Mouse (Mus musculus) embryonic facial prominence, embryonic 13.5 days (tissue): ENCODE measurements at regions not wholly inside any gene's neighbourhood (a gene's known extent, or its start where the extent isn't known, plus 50 kb on each side); places are given as distances from the start of the nearest gene placed in this dataset.

ENCODE experiments used
- ATAC-seq: fragments of 200-750 bp; cut with Nextera tagmentation; 2 replicates; pipeline ENCODE4 v1.8.0; 2017; ENCODE audit warnings: low read depth; ENCODE audit not compliant: insufficient number of reproducible peaks, insufficient read depth, low FRiP score, low TSS enrichment
- H3K27ac ChIP-seq: fragments of 300-500 bp; sonication (generic); 2 replicates; pipeline ENCODE4 v1.5.1; 2015; ENCODE audit warnings: moderate library complexity, mild to moderate bottlenecking, inconsistent platforms
- H3K27me3 ChIP-seq: fragments of 300-500 bp; sonication (generic); 2 replicates; pipeline ENCODE4 v1.6.1; 2015; ENCODE audit warnings: mild to moderate bottlenecking, inconsistent platforms
- H3K36me3 ChIP-seq: fragments of 300-500 bp; sonication (generic); 2 replicates; pipeline ENCODE4 v1.6.1; 2015; ENCODE audit warnings: mild to moderate bottlenecking, inconsistent platforms
- H3K4me1 ChIP-seq: fragments of 300-500 bp; sonication (generic); 2 replicates; pipeline ENCODE4 v1.6.1; 2015; ENCODE audit warnings: inconsistent platforms
- H3K4me2 ChIP-seq: fragments of 300-500 bp; sonication (generic); 2 replicates; pipeline ENCODE4 v1.6.1; 2015; ENCODE audit warnings: moderate library complexity, mild to moderate bottlenecking, inconsistent platforms
- H3K4me3 ChIP-seq: fragments of 300-500 bp; sonication (generic); 2 replicates; pipeline ENCODE4 v1.5.1; 2015; ENCODE audit warnings: mild to moderate bottlenecking, inconsistent platforms
- H3K9ac ChIP-seq: fragments of 300-500 bp; sonication (generic); 2 replicates; pipeline ENCODE4 v1.6.1; 2015; ENCODE audit warnings: mild to moderate bottlenecking, inconsistent platforms
- H3K9me3 ChIP-seq: fragments of 300-500 bp; sonication (generic); 2 replicates; pipeline ENCODE4 v1.6.1; 2016; ENCODE audit warnings: inconsistent platforms
- WGBS: fragments of 180-500 bp; shearing (Covaris S2); methylation state at CpG from one replicate; pipeline ENCODE4 v1.1.7; 2015; ENCODE audit warnings: mixed read lengths; 5-methylcytosine and 5-hydroxymethylcytosine counted together

- peaks cover 14% of the 10 kb centered on the region; the same call in 1 of the 2 replicates for H3K4me1 ChIP-seq
- no peak for ATAC-seq
- H3K4me3 ChIP-seq: no peak overlapping the region
- H3K4me2 ChIP-seq: no peak overlapping the region
- no peaks in the 10 kb centered on the region for H3K36me3 ChIP-seq
- H3K27me3 ChIP-seq: no peaks in the 10 kb centered on the region
- H3K9ac ChIP-seq: no peak overlapping the region
- H3K27ac ChIP-seq: no peak overlapping the region
- 75% methylated on average over 4 of the region's 4 CpGs for WGBS
- no peaks in the 10 kb centered on the region for H3K9me3 ChIP-seq
These were observed 79.2 kb downstream of the 1700020N01Rik start for GRCm38 (mm10) chr10:21672171-21672570.

GRCm38 (mm10) chr10:21672666-21673065 is 79.7 kb downstream of the 1700020N01Rik start:
- 66% methylated on average over 5 of the region's 5 CpGs for WGBS
- no peak overlapping the region for H3K4me2 ChIP-seq

GRCm38 (mm10) chr10:21673831-21674230 is 80.9 kb downstream of the 1700020N01Rik start:
- no peak overlapping the region for H3K4me3 ChIP-seq
- 91% methylated on average over 1 of the region's 1 CpGs for WGBS
- H3K4me2 ChIP-seq: no peak overlapping the region
- no peaks in the 10 kb centered on the region for H3K27me3 ChIP-seq
- H3K27ac ChIP-seq: no peak overlapping the region
- no peaks in the 10 kb centered on the region for H3K9me3 ChIP-seq
- peaks cover 16% of the 10 kb centered on the region for H3K4me1 ChIP-seq
- no peak for ATAC-seq
- no peak overlapping the region for H3K9ac ChIP-seq
- no peaks in the 10 kb centered on the region for H3K36me3 ChIP-seq

More at GRCm38 (mm10) chr10:21672666-21673065, 79.7 kb downstream of the 1700020N01Rik start:
- H3K36me3 ChIP-seq: no peaks in the 10 kb centered on the region
- no peaks in the 10 kb centered on the region for H3K9me3 ChIP-seq
- no peak overlapping the region for H3K4me3 ChIP-seq
- H3K27ac ChIP-seq: no peak overlapping the region
- no peaks in the 10 kb centered on the region for H3K27me3 ChIP-seq
- H3K4me1 ChIP-seq: peaks cover 14% of the 10 kb centered on the region; the same call in 1 of the 2 replicates
- no peak overlapping the region for H3K9ac ChIP-seq
- ATAC-seq: no peak

- Histone ChIP-seq H3K27me3 (no peaks in the 10 kb centered on the region), H3K4me3 (no peak overlapping the region), H3K27ac (no peak overlapping the region), H3K4me2 (no peak overlapping the region), H3K9me3 (no peaks in the 10 kb centered on the region), H3K9ac (no peak overlapping the region), H3K4me1 (peaks cover 8% of the 10 kb centered on the region; the same call in 1 of the 2 replicates), H3K36me3 (no peaks in the 10 kb centered on the region)
- no peak for ATAC-seq
- 93% methylated on average over 14 of the region's 14 CpGs for WGBS
These were observed 82.8 kb downstream of the 1700020N01Rik start for GRCm38 (mm10) chr10:21675786-21676185.

- WGBS: 92% methylated on average over 9 of the region's 9 CpGs
- Histone ChIP-seq H3K36me3 (no peaks in the 10 kb centered on the region), H3K9me3 (no peaks in the 10 kb centered on the region), H3K4me2 (no peak overlapping the region), H3K4me3 (no peak overlapping the region), H3K27me3 (no peaks in the 10 kb centered on the region), H3K4me1 (peaks cover 8% of the 10 kb centered on the region; the same call in 1 of the 2 replicates), H3K27ac (no peak overlapping the region), H3K9ac (no peak overlapping the region)
- no peak for ATAC-seq
These were observed 85.0 kb downstream of the 1700020N01Rik start for GRCm38 (mm10) chr10:21677911-21678310.

GRCm38 (mm10) chr10:21678372-21678771 is 85.4 kb downstream of the 1700020N01Rik start:
- H3K4me2 ChIP-seq: no peak overlapping the region
- H3K27ac ChIP-seq: 0 out of 2 replicates have a peak overlapping the region, but pooled peaks have one; percentile 19
- no peaks in the 10 kb centered on the region for H3K9me3 ChIP-seq
- H3K36me3 ChIP-seq: no peaks in the 10 kb centered on the region
- no peak for ATAC-seq
- H3K4me1 ChIP-seq: peaks cover 8% of the 10 kb centered on the region; the same call in 1 of the 2 replicates
- H3K4me3 ChIP-seq: no peak overlapping the region
- no peaks in the 10 kb centered on the region for H3K27me3 ChIP-seq
- no peak overlapping the region for H3K9ac ChIP-seq
- 83% methylated on average over 6 of the region's 6 CpGs for WGBS

GRCm38 (mm10) chr10:21678811-21679451 is 86.0 kb downstream of the 1700020N01Rik start:
- peak overlapping the region; percentile 16; the same call in 1 of the 2 replicates for H3K27ac ChIP-seq
- 39% methylated on average over 10 of the region's 10 CpGs for WGBS
- H3K4me1 ChIP-seq: peaks cover 8% of the 10 kb centered on the region; the same call in 1 of the 2 replicates
- no peaks in the 10 kb centered on the region for H3K27me3 ChIP-seq
- H3K9me3 ChIP-seq: no peaks in the 10 kb centered on the region
- H3K4me2 ChIP-seq: no peak overlapping the region
- no peaks in the 10 kb centered on the region for H3K36me3 ChIP-seq
- H3K9ac ChIP-seq: no peak overlapping the region
- no peak overlapping the region for H3K4me3 ChIP-seq
- no peak for ATAC-seq

GRCm38 (mm10) chr10:21680789-21681188 is 87.8 kb downstream of the 1700020N01Rik start:
- Histone ChIP-seq H3K36me3 (no peaks in the 10 kb centered on the region), H3K4me3 (no peak overlapping the region), H3K27me3 (no peaks in the 10 kb centered on the region), H3K9me3 (no peaks in the 10 kb centered on the region), H3K4me1 (peaks cover 13% of the 10 kb centered on the region; the same call in 1 of the 2 replicates), H3K4me2 (no peak overlapping the region), H3K27ac (no peak overlapping the region), H3K9ac (no peak overlapping the region)
- no peak for ATAC-seq
- WGBS: 50% methylated on average over 4 of the region's 4 CpGs

GRCm38 (mm10) chr10:21684286-21685013 is 91.5 kb downstream of the 1700020N01Rik start:
- no peak overlapping the region for H3K27ac ChIP-seq
- H3K4me3 ChIP-seq: no peak overlapping the region
- 0 out of 2 replicates have a peak, but pooled peaks cover 2% of the 10 kb centered on the region for H3K27me3 ChIP-seq
- no peaks in the 10 kb centered on the region for H3K9me3 ChIP-seq
- H3K9ac ChIP-seq: no peak overlapping the region
- 56% methylated on average over 9 of the region's 9 CpGs for WGBS
- H3K36me3 ChIP-seq: no peaks in the 10 kb centered on the region
- no peak for ATAC-seq
- H3K4me2 ChIP-seq: no peak overlapping the region
- 0 out of 2 replicates have a peak, but pooled peaks cover 7% of the 10 kb centered on the region for H3K4me1 ChIP-seq

- WGBS: 29% methylated on average over 9 of the region's 9 CpGs
- no peak overlapping the region for H3K4me3 ChIP-seq
- H3K27ac ChIP-seq: no peak overlapping the region
- no peaks in the 10 kb centered on the region for H3K9me3 ChIP-seq
- no peaks in the 10 kb centered on the region for H3K36me3 ChIP-seq
- 0 out of 2 replicates have a peak, but pooled peaks cover 7% of the 10 kb centered on the region for H3K4me1 ChIP-seq
- H3K27me3 ChIP-seq: 0 out of 2 replicates have a peak, but pooled peaks cover 2% of the 10 kb centered on the region
- H3K4me2 ChIP-seq: no peak overlapping the region
- no peak for ATAC-seq
- no peak overlapping the region for H3K9ac ChIP-seq
These were observed 92.3 kb downstream of the 1700020N01Rik start for GRCm38 (mm10) chr10:21685122-21685798.

GRCm38 (mm10) chr10:21686060-21686459 is 93.1 kb downstream of the 1700020N01Rik start:
- Histone ChIP-seq H3K9me3 (no peaks in the 10 kb centered on the region), H3K27me3 (0 out of 2 replicates have a peak, but pooled peaks cover 2% of the 10 kb centered on the region), H3K36me3 (no peaks in the 10 kb centered on the region), H3K9ac (no peak overlapping the region), H3K27ac (no peak overlapping the region), H3K4me2 (no peak overlapping the region), H3K4me1 (0 out of 2 replicates have a peak, but pooled peaks cover 7% of the 10 kb centered on the region), H3K4me3 (no peak overlapping the region)
- WGBS: 62% methylated on average over 9 of the region's 9 CpGs
- no peak for ATAC-seq
